Comparison of ENCODE assay signal across 22 mouse cellular contexts in the genomic region with DNA sequence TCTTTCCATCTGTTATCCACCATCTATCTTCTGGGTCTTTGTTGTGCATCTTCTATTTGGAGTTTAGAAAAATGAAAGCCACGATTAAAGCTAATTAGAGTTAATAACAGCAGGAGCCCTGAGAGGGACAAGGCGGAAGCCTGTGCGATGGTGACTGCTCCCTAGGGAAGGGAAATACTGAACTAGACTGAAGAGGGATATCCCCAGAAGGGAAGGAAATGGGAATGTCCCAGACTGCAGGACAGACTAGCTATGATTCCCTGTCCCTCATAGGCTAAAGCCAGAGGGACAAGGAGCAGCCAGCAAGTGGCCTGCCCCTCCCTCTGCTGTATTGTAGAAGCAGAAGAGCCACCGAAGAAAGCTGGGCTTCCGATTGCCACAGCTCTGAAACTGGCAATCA. TPM values are rescaled to one million over a fixed set of nuclear protein-coding genes. Genes with fewer than 3 reads are reported as not detected.
"Had no signal": no experiment of that assay in that cellular context is flagged by ENCODE, and none has a peak within 500 bp of the region (broad histone marks: within the 10 kb centered on the region; RNA-seq: fewer than 3 reads in every experiment).

No protein-coding gene starts in this region.

- H3K9me3 ChIP-seq: lung, embryonic 15.5 days; megakaryocyte, embryonic 14.5 days; midbrain, embryonic 13.5 days; midbrain, embryonic 15.5 days; neural tube, embryonic 12.5 days; stomach, embryonic 15.5 days had no signal

- H3K9ac ChIP-seq: lung, embryonic 15.5 days; midbrain, embryonic 13.5 days; midbrain, embryonic 15.5 days; neural tube, embryonic 12.5 days; stomach, embryonic 15.5 days had no signal

- H3K27ac ChIP-seq: lung, embryonic 15.5 days; macrophage; midbrain, embryonic 13.5 days; midbrain, embryonic 15.5 days; neural tube, embryonic 12.5 days; stomach, embryonic 15.5 days; stomach, postnatal 0 days had no signal

- ATAC-seq: lung, postnatal 0 days; midbrain, embryonic 13.5 days; midbrain, embryonic 15.5 days had no signal

- H3K4me2 ChIP-seq: lung, embryonic 15.5 days; midbrain, embryonic 11.5 days; midbrain, embryonic 13.5 days; midbrain, embryonic 15.5 days; neural tube, embryonic 12.5 days; stomach, embryonic 15.5 days had no signal

- H3K4me1 ChIP-seq: lung, embryonic 15.5 days; midbrain, embryonic 13.5 days; midbrain, embryonic 15.5 days; neural tube, embryonic 12.5 days; stomach, embryonic 15.5 days had no signal

- H3K27me3 ChIP-seq: lung, embryonic 15.5 days; midbrain, embryonic 13.5 days; midbrain, embryonic 15.5 days; neural tube, embryonic 12.5 days; stomach, embryonic 15.5 days had no signal

- H3K36me3 ChIP-seq: lung, embryonic 15.5 days; midbrain, embryonic 13.5 days; midbrain, embryonic 15.5 days; neural tube, embryonic 12.5 days; stomach, embryonic 15.5 days had no signal

- DNase-seq: lung, adult 2 months; lung, postnatal 14 days; lung, postnatal 36 days; right cerebral cortex, postnatal 14 days; thymus, adult 2 months; thymus, postnatal 25 days; thymus, postnatal 4 days had no signal

- H3K4me3 ChIP-seq: lung, embryonic 15.5 days; megakaryocyte, embryonic 14.5 days; midbrain, embryonic 13.5 days; midbrain, embryonic 15.5 days; neural tube, embryonic 12.5 days; stomach, embryonic 15.5 days had no signal

RNA-seq across cellular contexts. Expression of a gene that starts 12.9 kb away (rescaled TPM):
- total RNA-seq: neutrophil, adult 5-6 weeks had no signal

RNA-seq across cellular contexts. Expression of a gene that starts 41.5 kb away (rescaled TPM):
- total RNA-seq: megakaryocyte progenitor cell, adult 5-6 weeks; midbrain, postnatal 0 days; monocyte, adult 5-6 weeks; neutrophil, adult 5-6 weeks had no signal
- polyA plus RNA-seq: macrophage; midbrain, embryonic 11.5 days; midbrain, embryonic 13.5 days; midbrain, embryonic 15.5 days; neural tube, embryonic 12.5 days; neural tube, embryonic 14.5 days; stomach, embryonic 15.5 days had no signal
